Mouse (Mus musculus) cortical plate, adult 2 months (tissue): ENCODE measurements around the gene Capn15. TPM values are rescaled to one million over a fixed set of nuclear protein-coding genes. Genes with fewer than 3 reads are reported as not detected.
A peak's percentile ranks its signal among the peaks of the same experiment; 100 is the strongest.

ENCODE experiments used
- H3K27ac ChIP-seq: fragments of 200-500 bp; 2 replicates; pipeline ENCODE4 v1.5.1; 2012; ENCODE audit warnings: low read length, control low read depth, inconsistent platforms; ENCODE audit not compliant: insufficient read depth
- H3K4me1 ChIP-seq: fragments of 200-500 bp; 2 replicates; pipeline ENCODE4 v1.6.1; 2011; ENCODE audit warnings: low read length; ENCODE audit not compliant: control insufficient read depth, insufficient read depth
- H3K4me3 ChIP-seq: fragments of 200-500 bp; 2 replicates; pipeline ENCODE4 v1.5.1; 2011; ENCODE audit warnings: mild to moderate bottlenecking, low read length, control low read depth; ENCODE audit not compliant: insufficient read depth
- CTCF ChIP-seq: fragments of 200-500 bp; IDR thresholded peaks from 2 replicates; pipeline ENCODE4 v1.5.1; 2011; ENCODE audit warnings: mild to moderate bottlenecking, control low read depth, low read length; ENCODE audit not compliant: insufficient read depth; ENCODE audit errors: extremely low read depth
- POLR2A ChIP-seq: fragments of 200-500 bp; IDR thresholded peaks from 2 replicates; pipeline ENCODE4 v1.6.1; 2011; ENCODE audit warnings: mild to moderate bottlenecking, low read length, control low read depth; ENCODE audit not compliant: insufficient read depth; ENCODE audit errors: extremely low read depth
- polyA plus RNA-seq: library from polyadenylated mRNA; depleted of rRNA; stranded (reverse); fragments of >200 nt; gene quantifications from 2 replicates; pipeline ENCODE4 v1.2.3, GENCODE M21; 2012

Capn15 gene
- polyA plus RNA-seq, 1 experiment = 45.8 TPM

DNA sequence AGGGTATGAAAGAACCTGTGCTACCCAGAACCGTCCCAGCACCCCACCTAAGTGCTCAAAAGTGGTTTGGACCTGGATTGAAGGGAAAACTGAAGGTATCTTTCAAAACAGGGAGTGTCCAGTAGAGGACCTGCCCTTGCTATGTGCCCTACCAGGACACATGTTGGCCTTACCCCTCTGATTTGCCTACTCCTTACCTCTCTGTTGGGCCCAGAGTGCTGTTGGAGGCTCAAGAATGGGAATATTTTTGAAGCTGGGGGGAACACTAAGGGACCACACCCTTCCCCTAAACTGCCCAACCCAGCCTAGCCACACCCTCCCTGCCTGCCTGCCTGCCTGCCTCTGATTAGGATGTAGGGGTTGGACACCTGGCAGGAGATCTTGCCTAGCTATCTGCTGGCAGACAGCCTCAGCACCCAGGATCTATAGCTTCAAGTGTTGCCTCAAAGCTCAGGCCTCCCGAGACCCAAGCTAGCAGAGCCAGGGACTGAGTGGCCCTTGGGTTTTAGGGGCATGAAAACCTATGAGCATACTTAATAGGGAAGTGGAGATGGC, 42.9 kb downstream of the Capn15 start:
- H3K4me3 ChIP-seq = no peak overlapping the region; the same call in 1 of the 2 replicates
- TF ChIP-seq POLR2A (no peak), CTCF (no peak)
- H3K4me1 ChIP-seq = peaks cover 3% of the 10 kb centered on the region; the same call in 1 of the 2 replicates
- H3K27ac ChIP-seq = no peak overlapping the region

DNA sequence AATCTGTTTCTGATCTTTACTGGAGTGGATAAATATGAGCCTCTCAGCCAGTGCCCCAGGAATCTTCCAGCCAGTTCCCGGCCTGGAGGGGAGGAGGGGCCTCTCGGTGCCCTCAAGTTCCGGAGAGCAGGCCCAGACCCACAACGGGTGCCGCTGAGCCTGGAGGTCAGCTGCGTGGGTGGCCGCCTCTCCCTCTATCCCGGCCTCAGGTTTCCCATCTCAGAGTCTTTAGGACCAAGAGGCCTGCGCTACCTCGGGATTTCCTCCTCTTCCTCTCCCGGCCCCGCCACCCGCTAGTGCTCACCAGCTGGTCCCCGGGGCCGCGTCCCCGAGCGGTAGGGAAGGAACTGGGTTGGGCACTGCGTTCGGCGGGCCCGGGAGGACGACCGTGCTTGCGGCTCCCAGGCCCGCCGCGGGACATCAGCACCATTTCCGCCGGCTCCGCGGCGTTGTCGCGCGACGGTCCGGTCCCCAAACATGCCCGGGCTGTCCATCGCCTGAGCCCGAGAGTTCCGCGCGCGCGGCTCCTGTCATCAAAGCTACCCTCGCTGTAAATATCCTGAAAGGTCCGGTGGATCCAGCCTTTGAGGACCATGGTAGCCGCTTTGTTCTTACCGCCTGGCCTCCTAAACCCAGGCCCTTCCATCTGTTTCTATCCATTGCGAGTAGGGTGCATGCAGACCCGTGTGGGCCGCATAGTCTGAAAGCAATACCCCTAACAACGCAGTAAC, 43.9 kb downstream of the Capn15 start:
- peak overlapping the region; percentile 69 for H3K4me3 ChIP-seq
- peak overlapping the region; percentile 74 for H3K27ac ChIP-seq
- TF ChIP-seq CTCF (no peak), POLR2A (peak; percentile 52; the same call in 1 of the 2 replicates)
- peaks cover 3% of the 10 kb centered on the region; the same call in 1 of the 2 replicates for H3K4me1 ChIP-seq

DNA sequence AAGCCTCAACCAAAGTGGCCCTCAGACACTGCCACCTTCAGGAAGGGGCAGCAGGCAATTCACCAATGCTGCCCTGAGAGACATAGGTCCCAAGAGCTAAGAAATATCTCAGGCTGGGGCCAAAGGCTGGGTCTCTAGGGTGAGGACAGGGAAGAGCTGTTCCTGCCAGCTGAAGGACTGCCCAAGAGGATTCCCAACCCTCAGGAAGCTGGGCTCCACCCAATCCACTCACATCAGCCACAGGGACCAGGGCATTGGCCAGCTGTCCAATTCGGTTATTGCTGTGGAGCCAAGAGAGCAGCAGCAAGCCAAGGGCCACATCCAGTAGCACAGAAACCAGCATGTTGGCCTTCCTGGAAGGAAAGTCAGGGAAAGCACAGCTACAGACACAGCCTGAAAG, 51.1 kb downstream of the Capn15 start:
- Histone ChIP-seq H3K4me3 (no peak overlapping the region), H3K4me1 (no peaks in the 10 kb centered on the region), H3K27ac (no peak overlapping the region)
- no peak for TF ChIP-seq POLR2A
- no peak for TF ChIP-seq CTCF

DNA sequence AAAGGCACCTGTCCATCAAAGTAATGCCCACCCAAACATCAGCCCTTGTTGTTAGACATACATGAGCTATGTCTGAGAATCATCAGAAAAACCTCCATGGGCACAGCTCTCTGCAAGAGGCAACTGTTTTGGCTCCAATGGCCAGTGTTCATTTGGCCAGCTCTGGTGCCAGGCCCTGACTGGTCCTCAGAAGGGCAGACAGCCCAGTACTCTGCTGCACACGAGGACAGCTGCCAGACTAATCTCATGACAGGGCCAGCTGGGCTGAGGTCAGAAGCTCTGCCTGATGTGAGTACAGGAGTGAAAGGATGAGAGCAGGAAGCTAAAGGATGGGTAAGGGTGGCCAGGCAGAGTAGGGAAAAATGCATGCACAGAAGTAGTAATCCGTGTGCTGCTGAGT, 60.2 kb downstream of the Capn15 start:
- no peak for TF ChIP-seq POLR2A
- no peak for TF ChIP-seq CTCF
- no peak overlapping the region for H3K4me3 ChIP-seq
- no peaks in the 10 kb centered on the region; the same call in 1 of the 2 replicates for H3K4me1 ChIP-seq
- peak overlapping the region; percentile 91 for H3K27ac ChIP-seq

DNA sequence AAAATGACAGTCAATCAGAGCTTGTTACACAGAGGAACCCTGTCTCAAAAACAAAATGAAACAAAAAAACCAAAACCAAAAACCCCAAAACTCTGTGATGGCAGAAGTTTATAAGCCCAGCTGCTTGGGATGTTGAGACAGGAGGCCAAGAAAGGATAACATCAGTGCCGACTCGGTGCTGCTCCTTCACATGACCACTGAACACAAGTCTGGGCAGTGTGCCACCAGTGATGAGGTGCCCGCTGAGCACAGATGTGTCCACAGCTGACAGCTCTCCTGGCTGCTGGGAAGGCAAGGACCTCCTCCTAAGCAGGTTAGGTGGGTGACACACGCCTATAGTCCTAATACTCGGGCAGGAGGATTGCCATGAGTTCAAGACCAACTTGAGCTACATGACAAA, 63.5 kb downstream of the Capn15 start:
- H3K4me1 ChIP-seq = peaks cover 1% of the 10 kb centered on the region; the same call in 1 of the 2 replicates
- TF ChIP-seq POLR2A (no peak), CTCF (no peak)
- H3K27ac ChIP-seq = no peak overlapping the region
- H3K4me3 ChIP-seq = no peak overlapping the region

DNA sequence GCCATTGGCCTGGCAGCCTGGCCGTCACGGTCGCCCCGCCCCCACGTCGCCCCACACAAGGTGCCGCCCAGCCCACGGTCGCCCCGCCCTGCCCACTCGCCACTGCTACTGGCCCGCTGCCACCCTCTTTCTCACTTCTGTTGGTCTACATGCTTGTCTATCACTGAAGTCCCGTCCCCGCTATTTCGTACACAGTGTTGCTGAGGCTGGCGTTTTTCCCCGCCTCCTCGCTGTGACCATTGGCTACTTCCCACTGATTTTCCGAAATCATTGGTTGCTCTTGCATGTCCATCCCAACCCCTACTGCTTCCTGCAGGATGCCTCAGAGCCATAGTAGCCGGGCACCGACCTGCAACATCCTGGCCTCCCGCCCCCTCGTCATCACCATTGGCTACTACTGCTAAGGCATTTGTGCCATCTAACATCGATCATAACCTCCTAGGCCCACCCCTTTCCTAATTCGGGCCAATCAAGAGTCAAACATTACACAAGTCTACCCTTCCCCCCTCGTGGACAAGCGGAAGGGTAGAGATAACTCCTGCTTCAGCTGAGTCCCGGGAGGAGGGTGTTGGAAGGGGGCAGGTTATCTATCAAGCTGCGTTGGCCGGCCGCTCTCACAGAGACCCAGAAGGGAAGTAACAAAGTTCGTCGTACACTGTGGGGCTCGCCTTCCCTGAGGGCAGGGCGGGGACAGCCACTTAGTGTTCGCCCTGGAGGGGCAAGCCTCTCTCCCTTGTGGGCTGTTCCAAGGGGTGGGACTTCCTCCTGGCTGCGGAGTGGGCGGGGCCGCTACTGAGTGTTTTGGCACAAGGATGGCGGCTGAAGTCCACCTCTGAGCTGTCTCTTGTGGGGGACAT, 65.6 kb downstream of the Capn15 start:
- Histone ChIP-seq H3K27ac (peak overlapping the region; percentile 74), H3K4me3 (peak overlapping the region; percentile 85), H3K4me1 (peaks cover 1% of the 10 kb centered on the region; the same call in 1 of the 2 replicates)
- TF ChIP-seq CTCF (no peak), POLR2A (peak; percentile 65; the same call in 1 of the 2 replicates)

DNA sequence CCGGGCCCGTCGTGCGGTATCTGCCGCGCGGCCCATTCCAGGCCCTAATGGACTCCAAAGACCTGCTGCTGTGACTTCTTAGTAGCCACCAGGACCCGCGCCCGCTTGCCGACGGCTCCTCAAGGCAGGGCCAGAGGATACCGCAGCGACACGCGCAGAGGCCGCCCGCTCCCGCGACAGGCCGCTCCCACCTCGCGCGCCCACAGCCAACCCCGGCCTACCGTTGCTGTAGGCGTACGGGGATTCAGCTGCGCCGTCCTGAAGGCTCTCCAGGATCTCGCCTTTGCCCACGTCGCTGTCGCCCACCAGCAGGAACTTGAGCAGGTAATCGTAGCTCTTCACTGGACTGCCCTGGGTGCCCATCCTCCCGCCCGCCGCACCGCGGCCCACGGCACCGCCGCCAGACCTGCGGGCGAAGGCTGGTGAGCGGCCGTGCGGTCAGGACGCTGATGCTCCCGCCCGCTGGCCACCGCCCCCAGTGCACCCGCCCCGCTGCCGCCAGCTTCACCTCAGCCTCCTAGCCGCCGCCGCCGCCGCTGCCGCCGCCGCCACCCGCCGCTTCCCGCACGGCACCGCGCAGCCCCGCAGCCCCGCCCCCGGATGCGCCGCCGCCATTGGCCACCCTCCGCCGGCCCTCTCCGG, 66.3 kb downstream of the Capn15 start, which contains the start of gene Rab40c:
Rab40c (minus strand) TSS at position 584 of the 642 bp plus-strand sequence.
- peak within 1 kb of the TSS; percentile 85 for H3K4me3 ChIP-seq
- TF ChIP-seq CTCF (no peak), POLR2A (no peak)
- H3K27ac ChIP-seq = peak within 1 kb of the TSS; percentile 78
- peaks cover 6% of the 10 kb centered on the region; the same call in 1 of the 2 replicates for H3K4me1 ChIP-seq

DNA sequence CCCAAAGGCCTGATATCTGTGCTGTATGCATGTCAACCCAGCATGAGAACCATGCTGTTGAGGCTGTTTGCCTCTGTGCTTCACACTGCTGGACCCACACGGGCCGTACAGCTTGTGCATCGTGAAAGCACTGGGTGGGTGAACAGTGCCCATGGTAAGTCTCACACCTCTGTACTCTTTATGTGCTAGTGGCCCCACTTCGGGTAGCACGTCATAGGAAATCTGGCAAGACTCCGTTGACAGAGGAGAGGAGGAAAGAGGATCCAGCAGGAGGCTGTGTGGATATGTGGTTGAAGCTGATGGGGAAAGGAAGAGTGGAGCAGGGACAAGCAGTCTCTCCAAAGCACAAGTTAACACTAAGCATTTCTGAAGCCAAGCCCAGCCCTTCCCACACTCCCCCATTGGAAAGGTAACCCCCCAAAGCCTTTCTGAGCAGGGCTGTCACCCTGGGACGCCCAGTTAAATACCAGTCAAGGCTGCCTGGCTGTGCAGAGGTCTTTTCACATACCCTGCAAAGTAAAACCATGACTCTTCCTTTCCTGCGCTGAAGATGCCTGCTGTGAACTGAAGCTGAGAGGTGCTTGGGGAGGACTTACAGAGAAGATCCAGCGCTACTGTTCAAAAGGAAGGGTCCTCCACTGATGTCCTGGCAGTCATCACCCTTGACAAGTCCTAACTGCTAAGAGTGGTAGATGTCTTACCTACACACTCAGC, 67.4 kb downstream of the Capn15 start:
- no peak for TF ChIP-seq CTCF
- no peak for TF ChIP-seq POLR2A
- Histone ChIP-seq H3K4me3 (peak overlapping the region; percentile 85), H3K27ac (0 out of 2 replicates have a peak overlapping the region, but pooled peaks have one; percentile 78), H3K4me1 (peaks cover 15% of the 10 kb centered on the region; the same call in 1 of the 2 replicates)
